Mouse (Mus musculus): ENCODE measurements around the gene Sass6.
A peak's percentile ranks its signal among the peaks of the same experiment; 100 is the strongest.
"Not testable (repeated sequence)": the region's sequence is repeated elsewhere in the genome, so short reads cannot be mapped to it uniquely, and the experiment has no call there.

The Sass6 gene

GRCm38 (mm10) chr3:116594728-116595602 is at the start of gene Sass6:
TSS of gene Sass6 (plus strand) at chr3:116594982.
- DNase-seq (ENCODE audit: low read depth), result peak; percentile 91

GRCm38 (mm10) chr3:116547430-116547829 is 47.4 kb upstream of the Sass6 start:
- no peak for DNase-seq (ENCODE audit: low read depth)

GRCm38 (mm10) chr3:116551362-116551761 is 43.4 kb upstream of the Sass6 start:
- peak; percentile 55 for DNase-seq (ENCODE audit: low read depth)

- DNase-seq (ENCODE audit: low read depth), result not testable (repeated sequence)
These were observed 33.5 kb upstream of the Sass6 start for GRCm38 (mm10) chr3:116561315-116561714.

GRCm38 (mm10) chr3:116562408-116563094 is 32.2 kb upstream of the Sass6 start, which contains the start of gene Lrrc39:
TSS of gene Lrrc39 (plus strand) at chr3:116562973.
- no peak for DNase-seq (ENCODE audit: low read depth)

GRCm38 (mm10) chr3:116563095-116563492 is 31.7 kb upstream of the Sass6 start:
- DNase-seq (ENCODE audit: low read depth), result no peak

- no peak for DNase-seq (ENCODE audit: low read depth)
These were observed 24.2 kb upstream of the Sass6 start for GRCm38 (mm10) chr3:116570628-116571027.

- DNase-seq (ENCODE audit: low read depth), result no peak
These were observed 17.5 kb upstream of the Sass6 start for GRCm38 (mm10) chr3:116577286-116577685.

GRCm38 (mm10) chr3:116582201-116582600 is 12.6 kb upstream of the Sass6 start:
- no peak for DNase-seq (ENCODE audit: low read depth)

GRCm38 (mm10) chr3:116594076-116594727 is 580 bp upstream of the Sass6 start:
- no peak for DNase-seq (ENCODE audit: low read depth)

- DNase-seq (ENCODE audit: low read depth), result no peak
These were observed 815 bp downstream of the Sass6 start for GRCm38 (mm10) chr3:116595603-116595991.

- no peak for DNase-seq (ENCODE audit: low read depth)
These were observed 4.9 kb downstream of the Sass6 start for GRCm38 (mm10) chr3:116599705-116600104.

GRCm38 (mm10) chr3:116601005-116601404 is 6.2 kb downstream of the Sass6 start:
- no peak for DNase-seq (ENCODE audit: low read depth)

- no peak for DNase-seq (ENCODE audit: low read depth)
These were observed 7.0 kb downstream of the Sass6 start for GRCm38 (mm10) chr3:116601781-116602180.

- DNase-seq (ENCODE audit: low read depth), result no peak
These were observed 9.8 kb downstream of the Sass6 start for GRCm38 (mm10) chr3:116604570-116604969.

GRCm38 (mm10) chr3:116614295-116614892 is 19.6 kb downstream of the Sass6 start, which contains the start of gene Trmt13:
TSS of gene Trmt13 (minus strand) at chr3:116614587.
- peak; percentile 61 for DNase-seq (ENCODE audit: low read depth)

- no peak for DNase-seq (ENCODE audit: low read depth)
These were observed 20.7 kb downstream of the Sass6 start for GRCm38 (mm10) chr3:116615318-116616068.

GRCm38 (mm10) chr3:116618855-116619254 is 24.1 kb downstream of the Sass6 start:
- no peak for DNase-seq (ENCODE audit: low read depth)

GRCm38 (mm10) chr3:116620636-116621370 is 26.0 kb downstream of the Sass6 start:
- no peak for DNase-seq (ENCODE audit: low read depth)

GRCm38 (mm10) chr3:116622641-116623040 is 27.9 kb downstream of the Sass6 start:
- no peak for DNase-seq (ENCODE audit: low read depth)

- no peak for DNase-seq (ENCODE audit: low read depth)
These were observed 36.7 kb downstream of the Sass6 start for GRCm38 (mm10) chr3:116631459-116631858.
